In the genomic region with DNA sequence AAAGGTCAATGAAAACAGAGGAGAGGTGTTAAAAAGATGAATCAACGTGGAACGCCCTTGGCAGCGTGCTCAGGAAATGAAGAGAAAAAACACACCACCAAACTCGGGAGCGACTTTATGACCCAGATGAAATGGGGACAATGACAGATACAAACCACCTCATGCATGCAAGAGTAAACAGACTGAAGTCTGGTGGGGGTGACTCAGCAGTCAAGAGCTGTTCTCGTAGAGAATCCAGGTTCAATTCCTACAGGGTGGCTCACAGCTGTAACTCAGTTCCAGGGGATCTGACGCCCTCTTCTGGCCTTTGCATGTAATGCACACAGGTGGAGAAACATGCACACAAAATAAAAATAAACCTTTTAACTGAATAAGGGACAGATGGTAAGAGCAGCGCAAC, we compare ENCODE assay signal across 23 mouse cellular contexts.
DNase-seq lines count a peak whose midpoint lies in the region; ATAC-seq and TF ChIP-seq lines count a peak whose summit lies in the region.
"Had no signal": no experiment of that assay in that cellular context is flagged by ENCODE, and none has a peak within 500 bp of the region (broad histone marks: within the 10 kb centered on the region; RNA-seq: fewer than 3 reads in every experiment).

No protein-coding gene starts in this region.

- H3K9me3 ChIP-seq in liver, embryonic 14.5 days (ENCODE audit: control insufficient read depth, low read length) = no peaks in the 10 kb centered on the region
- no peaks in the 10 kb centered on the region for H3K9me3 ChIP-seq in liver, postnatal 0 days (ENCODE audit: low read length)
- H3K9me3 ChIP-seq: heart, embryonic 10.5 days; limb, embryonic 10.5 days; midbrain, embryonic 15.5 days had no signal

- H3K4me3 ChIP-seq in heart, adult 2 months = no peak overlapping the region
- H3K4me3 ChIP-seq in liver, embryonic 14.5 days (ENCODE audit: insufficient read depth in 1 of 2, low read depth in 2 of 2, low read length in 2 of 2) = no peak overlapping the region
- H3K4me3 ChIP-seq in liver, postnatal 0 days (ENCODE audit: low read depth, low read length) = no peak overlapping the region
- no peak overlapping the region for H3K4me3 ChIP-seq in cortical plate, adult 2 months (ENCODE audit: insufficient read depth, low read length)
- H3K4me3 ChIP-seq: heart, embryonic 10.5 days; left cerebral cortex, adult 2 months; limb, embryonic 10.5 days; liver, embryonic 13.5 days; megakaryocyte, embryonic 14.5 days; midbrain, embryonic 15.5 days had no signal

- no peak overlapping the region for H3K27ac ChIP-seq in heart, adult 2 months
- H3K27ac ChIP-seq in liver, embryonic 14.5 days = no peak overlapping the region
- no peak overlapping the region for H3K27ac ChIP-seq in liver, postnatal 0 days (ENCODE audit: low read depth)
- H3K27ac ChIP-seq in cortical plate, adult 2 months (ENCODE audit: insufficient read depth, low read length) = no peak overlapping the region
- H3K27ac ChIP-seq: heart, embryonic 10.5 days; hindbrain, embryonic 14.5 days; left cerebral cortex, adult 2 months; limb, embryonic 10.5 days; liver, embryonic 13.5 days; midbrain, embryonic 15.5 days had no signal

- H3K4me1 ChIP-seq in heart, adult 2 months (ENCODE audit: control insufficient read depth, insufficient read depth, low read length) = no peaks in the 10 kb centered on the region
- no peaks in the 10 kb centered on the region for H3K4me1 ChIP-seq in liver, embryonic 14.5 days (replicated peaks; ENCODE audit: control insufficient read depth in 2 of 2, insufficient read depth in 2 of 2, low read length in 1 of 2)
- H3K4me1 ChIP-seq in liver, postnatal 0 days (ENCODE audit: insufficient read depth) = no peaks in the 10 kb centered on the region
- no peaks in the 10 kb centered on the region for H3K4me1 ChIP-seq in cortical plate, adult 2 months (ENCODE audit: control insufficient read depth, insufficient read depth, low read length)
- H3K4me1 ChIP-seq: heart, embryonic 10.5 days; liver, embryonic 13.5 days; megakaryocyte, embryonic 14.5 days; midbrain, embryonic 15.5 days had no signal

- TF ChIP-seq EP300 in heart, adult 2 months (IDR thresholded peaks at IDR 0.05; ENCODE audit: insufficient read depth, low read depth, low read length) = no peak
- TF ChIP-seq EP300 in liver, embryonic 14.5 days (IDR thresholded peaks at IDR 0.05; ENCODE audit: low read depth) = no peak
- TF ChIP-seq EP300 in liver, postnatal 0 days (IDR thresholded peaks at IDR 0.05; ENCODE audit: low read depth) = no peak

- no peak overlapping the region for H3K9ac ChIP-seq in heart, adult 2 months (ENCODE audit: low read depth, low read length)
- no peak overlapping the region for H3K9ac ChIP-seq in liver, embryonic 14.5 days (replicated peaks)
- no peak overlapping the region for H3K9ac ChIP-seq in liver, postnatal 0 days (replicated peaks)
- H3K9ac ChIP-seq: hindbrain, embryonic 14.5 days; liver, embryonic 13.5 days; midbrain, embryonic 15.5 days had no signal

- no peak for DNase-seq in heart, adult 2 months
- no peak for DNase-seq in heart, adult 11 months
- no peak for DNase-seq in liver, embryonic 14.5 days (ENCODE audit: low read depth in 3 of 3, low spot score in 3 of 3)
- DNase-seq in liver, postnatal 0 days = no peak
- DNase-seq in Patski (ENCODE audit: low read depth, low spot score) = peak; percentile 34
- DNase-seq in B cell, adult 2 months = no peak
- no peak for DNase-seq in testis, postnatal 10 days (ENCODE audit: low spot score)
- DNase-seq: cerebellum, adult 18-20 months; cerebellum, postnatal 36 days; gastrocnemius, postnatal 25 days; heart, postnatal 10 days; kidney, adult 8-10 months; liver, embryonic 13.5 days; lung, postnatal 10 days; right cerebral cortex, adult 18-20 months had no signal

- H3K27me3 ChIP-seq in heart, adult 2 months (ENCODE audit: control insufficient read depth, insufficient read depth, low read length) = no peaks in the 10 kb centered on the region
- H3K27me3 ChIP-seq in liver, embryonic 14.5 days (ENCODE audit: control insufficient read depth, insufficient read depth, low read length) = no peaks in the 10 kb centered on the region
- H3K27me3 ChIP-seq in liver, postnatal 0 days (ENCODE audit: insufficient read depth, low read length) = no peaks in the 10 kb centered on the region
- H3K27me3 ChIP-seq in Patski = no peaks in the 10 kb centered on the region
- H3K27me3 ChIP-seq: liver, embryonic 13.5 days; megakaryocyte, embryonic 14.5 days; midbrain, embryonic 15.5 days had no signal

- no peaks in the 10 kb centered on the region for H3K79me2 ChIP-seq in heart, adult 2 months (replicated peaks; ENCODE audit: control insufficient read depth, insufficient read depth, low read length)

- ATAC-seq in liver, embryonic 14.5 days (ENCODE audit: insufficient read depth) = no peak
- no peak for ATAC-seq in liver, postnatal 0 days
- ATAC-seq in Patski = no peak
- ATAC-seq: activated CD4-positive, CD25-positive, alpha-beta regulatory T cell, adult 4 months; midbrain, embryonic 15.5 days had no signal

- in situ Hi-C loops in Patski (cut with MboI; ENCODE audit: low pct_unique_long_range_greater_than_20kb) = loop anchor here (10.0 kb wide), 1 partner anchor 142 kb away; no protein-coding TSS in a partner anchor

- TF ChIP-seq CTCF in heart, adult 2 months (IDR thresholded peaks at IDR 0.05) = 0 out of 2 replicates have a peak, but pooled peaks have one; percentile 9
- TF ChIP-seq CTCF in liver, embryonic 14.5 days (IDR thresholded peaks at IDR 0.05; ENCODE audit: low read depth) = 0 out of 2 replicates have a peak, but pooled peaks have one; percentile 9
- TF ChIP-seq CTCF in liver, postnatal 0 days (IDR thresholded peaks at IDR 0.05; ENCODE audit: low read depth) = no peak
- TF ChIP-seq CTCF in Patski (IDR thresholded peaks at IDR 0.05) = peak; percentile 68
- TF ChIP-seq CTCF in cortical plate, adult 2 months (IDR thresholded peaks at IDR 0.05; ENCODE audit: extremely low read depth, insufficient read depth, low read length) = 0 out of 2 replicates have a peak, but pooled peaks have one; percentile 7

- no peaks in the 10 kb centered on the region for H3K36me3 ChIP-seq in heart, adult 2 months (ENCODE audit: control insufficient read depth, insufficient read depth, low read length)
- no peaks in the 10 kb centered on the region for H3K36me3 ChIP-seq in liver, embryonic 14.5 days (replicated peaks; ENCODE audit: control insufficient read depth, insufficient read depth, low read depth)
- H3K36me3 ChIP-seq in liver, postnatal 0 days (replicated peaks; ENCODE audit: insufficient read depth, low read length) = no peaks in the 10 kb centered on the region
- H3K36me3 ChIP-seq: heart, embryonic 10.5 days; limb, embryonic 10.5 days; liver, embryonic 13.5 days; midbrain, embryonic 15.5 days had no signal

- intact Hi-C loops in heart, adult 2 months (cut with DNase I) = no loop called here

- POLR2A ChIA-PET in Patski (lab: Charles Lee) = no interaction called here

- no peak overlapping the region for H3K4me2 ChIP-seq in liver, embryonic 14.5 days (ENCODE audit: low read depth)
- H3K4me2 ChIP-seq in liver, postnatal 0 days (ENCODE audit: low read depth, low read length) = no peak overlapping the region
- H3K4me2 ChIP-seq: hindbrain, embryonic 14.5 days; liver, embryonic 13.5 days; midbrain, embryonic 15.5 days had no signal

- CTCF ChIA-PET in Patski (lab: Charles Lee) = no interaction called here

- no peak for TF ChIP-seq POLR2A in heart, adult 2 months (IDR thresholded peaks at IDR 0.05; ENCODE audit: insufficient read depth, low read depth, low read length)
- no peak for TF ChIP-seq POLR2A in cortical plate, adult 2 months (IDR thresholded peaks at IDR 0.05; ENCODE audit: extremely low read depth, insufficient read depth, low read length)

- WGBS in heart, adult 2 months = 47% methylated on average over 8 of the region's 8 CpGs
- WGBS in liver, embryonic 14.5 days (ENCODE audit: insufficient replicate concordance) = 48% methylated on average over 8 of the region's 8 CpGs
- 56% methylated on average over 8 of the region's 8 CpGs for WGBS in liver, postnatal 0 days (ENCODE audit: insufficient replicate concordance)
